Mouse (Mus musculus): Measurements from ENCODE around the gene Irx3.

DNA sequence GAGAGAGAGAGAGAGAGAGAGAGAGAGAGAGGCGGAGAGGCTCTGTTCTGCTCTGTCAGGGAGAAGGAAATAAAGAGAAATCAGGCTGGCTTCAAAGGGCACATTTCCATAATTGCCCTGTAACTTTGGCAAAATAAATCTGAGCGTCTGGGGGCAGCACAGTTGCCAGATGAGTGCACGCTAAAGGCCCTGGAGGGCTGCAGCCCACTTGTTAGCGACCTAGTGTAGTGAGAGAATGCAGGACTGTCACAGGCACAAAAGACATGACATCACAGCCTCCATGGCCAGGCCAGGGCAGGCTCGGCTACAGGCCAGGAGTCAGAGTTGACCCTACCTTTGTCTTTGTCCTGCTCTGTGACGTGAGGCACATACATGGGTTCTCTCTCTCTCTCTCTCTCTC is 8.0 kb downstream of the Irx3 start:
- TF ChIP-seq CTCF (IDR thresholded peaks at IDR 0.05; ENCODE audit: borderline replicate concordance, insufficient read depth, low read length) (no peak), POLR2A (IDR thresholded peaks at IDR 0.05; ENCODE audit: low read depth, low read length) (no peak)

Data from embryonic fibroblast, embryonic 13.5 days (primary cell).